Mouse (Mus musculus): Measurements from ENCODE around the gene Kiz. TPM values are rescaled to one million over a fixed set of nuclear protein-coding genes. Genes with fewer than 3 reads are reported as not detected.

Gene Kiz
- polyA plus RNA-seq, 1 experiment from 2014 or later = 35.7 TPM

- Histone ChIP-seq H3K4me1 (ENCODE audit: control insufficient read depth, insufficient read depth, low read length) (peaks cover 10% of the 10 kb centered on the region), H3K4me3 (ENCODE audit: low read length) (peak overlapping the region; percentile 86), H3K4me2 (replicated peaks; ENCODE audit: low read depth, low read length) (peak overlapping the region; percentile 63), H3K27ac (ENCODE audit: low read depth, low read length) (peak overlapping the region; percentile 97), H3K9me3 (ENCODE audit: control insufficient read depth, low read length) (no peaks in the 10 kb centered on the region), H3K36me3 (ENCODE audit: control insufficient read depth, insufficient read depth, low read length) (no peaks in the 10 kb centered on the region), H3K27me3 (ENCODE audit: control insufficient read depth, insufficient read depth, low read length) (no peaks in the 10 kb centered on the region), H3K9ac (ENCODE audit: low read depth, low read length) (peak overlapping the region; percentile 78)
- no peak for ATAC-seq (ENCODE audit: low FRiP score, low TSS enrichment)
- WGBS = 24% methylated on average over 15 of the region's 15 CpGs
These were observed 158.6 kb downstream of the Kiz start for GRCm38 (mm10) chr2:147014101-147014886.

Other genes with a start within 250 kb of the Kiz start
- gene Xrn2, start 157.1 kb downstream of the Kiz start, polyA plus RNA-seq (2014; fragmentation: Nextera tagmentation; extraction: Ambion mirVana) = 83.9 and 105 TPM in 2 replicates
- not detected in 2 replicates for gene Nkx2-4, start 229.6 kb downstream of the Kiz start, polyA plus RNA-seq (2014; fragmentation: Nextera tagmentation; extraction: Ambion mirVana)

Measured in kidney, embryonic 14.5 days (tissue).